Mouse (Mus musculus) stomach, embryonic 16.5 days (tissue): ENCODE measurements around the gene Col4a2. TPM values are rescaled to one million over a fixed set of nuclear protein-coding genes. Genes with fewer than 3 reads are reported as not detected.
A peak's percentile ranks its signal among the peaks of the same experiment; 100 is the strongest.

ENCODE experiments used
- ATAC-seq: fragments of 200-750 bp; cut with Nextera tagmentation; 2 replicates; pipeline ENCODE4 v1.8.0; 2017; ENCODE audit warnings: moderate number of reproducible peaks, moderate TSS enrichment; ENCODE audit not compliant: insufficient read depth, low FRiP score
- H3K27ac ChIP-seq: fragments of 300-500 bp; sonication (generic); 2 replicates; pipeline ENCODE4 v1.5.1; 2014; ENCODE audit warnings: low read length
- H3K27me3 ChIP-seq: fragments of 300-500 bp; sonication (generic); 2 replicates; pipeline ENCODE4 v1.6.1; 2014; ENCODE audit warnings: low read length, control low read depth, mixed read lengths; ENCODE audit not compliant: control insufficient read depth, insufficient read depth
- H3K36me3 ChIP-seq: fragments of 300-500 bp; sonication (generic); 2 replicates; pipeline ENCODE4 v1.6.1; 2014; ENCODE audit warnings: low read length; ENCODE audit not compliant: control insufficient read depth, insufficient read depth
- H3K4me1 ChIP-seq: fragments of 300-500 bp; sonication (generic); 2 replicates; pipeline ENCODE4 v1.6.1; 2014; ENCODE audit warnings: low read length, control low read depth, mixed read lengths; ENCODE audit not compliant: control insufficient read depth, insufficient read depth
- H3K4me2 ChIP-seq: fragments of 300-500 bp; sonication (generic); 2 replicates; pipeline ENCODE4 v1.6.1; 2014; ENCODE audit warnings: low read depth, low read length, mixed read lengths
- H3K4me3 ChIP-seq: fragments of 300-500 bp; sonication (generic); replicated peaks from 2 replicates; pipeline ENCODE4 v1.5.1; 2014; ENCODE audit warnings: mild to moderate bottlenecking, low read length
- H3K9ac ChIP-seq: fragments of 300-500 bp; sonication (generic); 2 replicates; pipeline ENCODE4 v1.6.1; 2014; ENCODE audit warnings: low read length
- H3K9me3 ChIP-seq: fragments of 300-500 bp; sonication (generic); replicated peaks from 2 replicates; pipeline ENCODE4 v1.6.1; 2016; ENCODE audit warnings: low read length, control low read depth; ENCODE audit not compliant: control insufficient read depth
- WGBS: fragments of 180-500 bp; shearing (Covaris S2); extraction: QIAGEN DNeasy Blood & Tissue Kit; methylation state at CpG from one replicate; pipeline ENCODE4 v1.1.7; 2014; 5-methylcytosine and 5-hydroxymethylcytosine counted together
- polyA plus RNA-seq: library from polyadenylated mRNA; unstranded; fragments of >200 nt; fragmentation: Nextera tagmentation; extraction: Ambion mirVana; gene quantifications from 2 replicates; pipeline ENCODE4 v1.2.1, GENCODE M21; 2015

The Col4a2 gene
- polyA plus RNA-seq, 1 experiment from 2014 or later, result 65.2 TPM

DNA sequence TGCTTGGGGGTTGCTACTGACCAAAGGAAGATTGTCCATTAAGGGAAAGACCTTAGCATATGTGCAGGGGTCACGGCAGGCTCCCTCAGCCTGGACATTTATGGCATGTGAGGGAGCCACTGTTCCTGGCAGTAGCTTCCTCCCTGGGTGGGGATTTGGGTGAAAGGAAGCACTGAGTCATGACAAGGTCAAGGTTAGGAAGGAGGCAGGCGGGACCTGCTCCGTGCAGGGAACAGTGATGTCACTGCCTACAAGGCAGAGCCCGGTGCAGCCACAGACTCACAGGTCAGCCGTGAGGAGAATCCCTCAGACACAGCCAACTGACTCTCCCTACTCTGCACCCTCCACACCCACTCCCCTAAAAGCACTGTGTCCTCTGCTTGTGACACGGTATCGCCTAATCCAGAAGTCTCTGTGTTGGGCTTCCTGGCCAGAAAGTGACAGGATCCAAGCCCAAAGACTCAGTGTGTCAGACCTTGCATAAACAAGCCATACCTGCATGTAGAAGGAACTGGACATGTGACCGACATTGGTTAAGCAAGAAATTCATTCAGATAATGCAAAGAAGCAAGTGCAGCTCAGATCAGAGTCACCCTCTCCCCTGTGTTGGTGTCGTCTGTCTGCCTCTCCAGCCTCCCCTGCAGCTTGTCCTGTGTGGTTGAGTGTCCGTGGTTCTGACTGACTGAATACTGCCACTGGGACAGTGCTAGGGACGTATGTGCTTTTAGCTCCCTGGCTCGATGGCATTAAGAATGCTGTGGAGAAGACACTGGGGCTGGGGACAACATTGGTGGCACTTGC is 27.9 kb downstream of the Col4a2 start:
- no peak overlapping the region for H3K27ac ChIP-seq
- WGBS, result 58% methylated on average over 12 of the region's 12 CpGs
- H3K9ac ChIP-seq, result no peak overlapping the region
- ATAC-seq, result peak; percentile 51; the same call in 1 of the 2 replicates
- H3K27me3 ChIP-seq, result no peaks in the 10 kb centered on the region
- no peak overlapping the region for H3K4me3 ChIP-seq
- no peaks in the 10 kb centered on the region for H3K36me3 ChIP-seq
- no peak overlapping the region for H3K4me2 ChIP-seq
- H3K9me3 ChIP-seq, result no peaks in the 10 kb centered on the region
- H3K4me1 ChIP-seq, result no peaks in the 10 kb centered on the region

DNA sequence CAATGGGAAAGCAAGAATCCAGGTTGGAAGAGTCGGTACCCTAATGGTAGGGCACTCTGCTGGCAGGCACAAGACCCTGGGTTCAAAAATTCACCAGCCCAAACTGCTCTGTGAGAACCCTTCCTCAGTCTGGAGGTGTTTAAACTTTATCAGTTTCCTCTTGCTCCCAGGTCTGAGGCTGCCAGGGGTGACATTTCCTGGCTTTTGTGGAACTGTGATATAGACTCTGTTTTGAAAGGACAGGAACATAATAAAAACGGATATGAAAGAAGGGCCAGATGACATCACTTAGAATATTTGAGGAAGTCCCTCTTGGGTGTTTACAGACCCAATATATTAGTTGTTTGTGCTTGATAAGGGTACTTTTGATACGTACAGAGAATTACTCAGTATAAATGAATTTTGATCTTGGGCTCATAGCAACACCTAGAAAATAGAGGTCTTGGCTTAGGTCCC is 28.5 kb downstream of the Col4a2 start:
- 62% methylated on average over 3 of the region's 3 CpGs for WGBS
- Histone ChIP-seq H3K4me1 (no peaks in the 10 kb centered on the region), H3K36me3 (no peaks in the 10 kb centered on the region), H3K9me3 (no peaks in the 10 kb centered on the region), H3K9ac (no peak overlapping the region), H3K4me3 (no peak overlapping the region), H3K4me2 (no peak overlapping the region), H3K27ac (no peak overlapping the region), H3K27me3 (no peaks in the 10 kb centered on the region)
- no peak for ATAC-seq

DNA sequence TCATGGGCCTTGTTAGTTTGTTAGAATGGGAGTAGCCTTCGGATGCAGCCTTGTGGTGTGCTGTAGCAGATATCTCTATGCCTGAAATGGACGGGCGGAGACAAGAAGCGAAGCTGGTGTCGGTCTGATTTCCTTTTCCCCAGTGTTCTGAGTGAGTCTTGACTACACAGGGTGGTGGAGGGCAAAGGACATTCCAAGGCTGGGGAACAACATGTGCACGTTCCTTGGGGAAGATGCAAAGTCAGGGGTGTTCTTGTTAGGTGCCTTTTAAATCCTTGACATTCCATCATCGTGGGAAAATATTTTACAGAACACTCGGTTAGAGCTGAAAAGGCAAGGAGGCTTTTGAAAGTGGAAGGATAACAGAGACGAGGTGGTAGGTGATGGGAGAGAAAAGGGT is 31.9 kb downstream of the Col4a2 start:
- H3K27me3 ChIP-seq, result no peaks in the 10 kb centered on the region
- no peak overlapping the region for H3K9ac ChIP-seq
- H3K4me1 ChIP-seq, result peaks cover 4% of the 10 kb centered on the region; the same call in 1 of the 2 replicates
- H3K9me3 ChIP-seq, result no peaks in the 10 kb centered on the region
- H3K4me2 ChIP-seq, result no peak overlapping the region
- no peak overlapping the region for H3K27ac ChIP-seq
- H3K36me3 ChIP-seq, result no peaks in the 10 kb centered on the region
- WGBS, result 80% methylated on average over 9 of the region's 9 CpGs
- no peak for ATAC-seq
- no peak overlapping the region for H3K4me3 ChIP-seq

DNA sequence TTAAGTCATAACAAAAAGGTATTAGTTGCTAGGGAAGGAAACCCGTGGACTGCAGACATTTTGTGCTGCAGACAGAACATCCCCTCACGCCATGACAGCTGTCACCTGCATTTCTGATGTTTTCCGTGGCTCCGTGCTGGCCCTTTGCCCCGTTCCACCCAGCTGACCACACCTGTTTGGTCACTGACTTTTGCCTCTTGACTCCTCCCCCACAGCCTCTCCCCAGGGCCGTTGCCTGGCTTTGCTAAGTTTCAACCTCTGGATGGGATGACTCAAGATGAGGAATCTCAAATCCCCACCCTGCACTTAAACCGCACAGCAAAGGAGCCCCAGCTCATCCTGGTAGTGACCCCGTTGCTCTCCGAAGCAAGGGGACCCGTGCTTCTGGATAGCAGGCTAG is 33.6 kb downstream of the Col4a2 start:
- Histone ChIP-seq H3K27ac (no peak overlapping the region), H3K9ac (no peak overlapping the region), H3K36me3 (no peaks in the 10 kb centered on the region), H3K4me2 (no peak overlapping the region), H3K4me3 (no peak overlapping the region), H3K9me3 (no peaks in the 10 kb centered on the region), H3K27me3 (no peaks in the 10 kb centered on the region), H3K4me1 (peaks cover 4% of the 10 kb centered on the region; the same call in 1 of the 2 replicates)
- WGBS, result 66% methylated on average over 10 of the region's 10 CpGs
- ATAC-seq, result no peak

DNA sequence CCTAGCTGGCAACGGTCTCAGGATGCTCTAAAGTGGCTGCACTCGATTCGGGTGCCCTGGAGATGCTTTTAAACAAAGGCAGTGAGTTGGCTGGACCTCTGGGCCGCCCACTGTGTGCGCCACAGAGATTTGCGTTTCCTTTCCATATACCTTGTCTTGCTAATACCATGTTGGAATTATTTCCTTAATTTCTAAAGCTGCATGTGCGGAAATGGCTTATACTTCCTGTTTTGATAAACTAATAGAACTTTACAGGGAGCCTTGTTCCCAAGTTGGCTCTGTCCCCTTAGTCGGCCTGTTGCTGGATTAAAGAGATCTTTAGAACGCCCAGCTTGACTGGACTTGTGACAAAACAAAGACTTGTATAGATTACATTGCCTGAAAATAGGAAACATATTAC is 35.1 kb downstream of the Col4a2 start:
- 0 out of 2 replicates have a peak, but pooled peaks have one; percentile 4 for ATAC-seq
- no peak overlapping the region for H3K4me2 ChIP-seq
- H3K36me3 ChIP-seq, result no peaks in the 10 kb centered on the region
- no peaks in the 10 kb centered on the region for H3K9me3 ChIP-seq
- H3K27me3 ChIP-seq, result no peaks in the 10 kb centered on the region
- peaks cover 9% of the 10 kb centered on the region; the same call in 1 of the 2 replicates for H3K4me1 ChIP-seq
- H3K9ac ChIP-seq, result no peak overlapping the region
- no peak overlapping the region for H3K4me3 ChIP-seq
- H3K27ac ChIP-seq, result 0 out of 2 replicates have a peak overlapping the region, but pooled peaks have one; percentile 20
- 72% methylated on average over 9 of the region's 9 CpGs for WGBS

DNA sequence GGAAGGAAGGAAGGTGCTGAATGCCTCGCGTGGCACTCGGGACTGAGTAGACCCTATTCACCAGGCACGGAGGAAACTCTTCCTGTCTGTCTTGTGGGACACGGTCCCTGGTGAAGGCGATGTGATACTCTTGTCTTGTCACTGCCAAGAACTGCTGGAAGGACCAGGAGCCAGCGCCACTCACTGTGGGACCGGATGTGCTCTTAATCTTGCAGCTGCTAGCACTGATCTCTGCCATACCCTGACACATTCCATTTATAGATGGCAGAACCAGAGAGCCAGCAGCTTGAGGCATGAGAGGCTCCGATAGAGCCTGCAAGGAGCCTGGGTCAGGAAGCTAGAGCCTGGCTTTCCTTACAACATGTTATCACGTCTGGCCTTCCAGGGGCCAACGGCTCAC is 36.0 kb downstream of the Col4a2 start:
- peaks cover 9% of the 10 kb centered on the region; the same call in 1 of the 2 replicates for H3K4me1 ChIP-seq
- no peak overlapping the region for H3K4me3 ChIP-seq
- no peaks in the 10 kb centered on the region for H3K27me3 ChIP-seq
- WGBS, result 76% methylated on average over 11 of the region's 11 CpGs
- H3K27ac ChIP-seq, result no peak overlapping the region
- H3K9ac ChIP-seq, result no peak overlapping the region
- H3K9me3 ChIP-seq, result no peaks in the 10 kb centered on the region
- H3K4me2 ChIP-seq, result no peak overlapping the region
- no peak for ATAC-seq
- no peaks in the 10 kb centered on the region for H3K36me3 ChIP-seq

DNA sequence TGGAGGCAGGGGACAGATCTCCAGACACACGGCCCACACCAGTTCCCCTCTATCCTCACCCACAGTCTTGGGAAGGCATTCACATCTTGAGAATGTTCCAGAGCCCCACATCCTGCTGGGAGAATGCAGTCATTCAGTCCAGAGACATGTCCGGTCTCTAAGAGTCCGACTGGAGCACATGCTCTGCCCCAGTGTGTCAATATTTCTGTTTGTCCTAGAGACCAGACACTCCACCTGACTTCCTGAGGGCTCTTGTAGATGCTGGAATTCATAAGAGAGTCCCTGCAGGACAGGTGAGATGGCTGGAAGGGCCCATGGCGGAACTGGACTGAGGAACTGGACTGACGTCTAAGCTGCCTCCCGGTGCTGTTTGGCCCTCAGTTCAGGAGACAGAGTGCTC is 38.8 kb downstream of the Col4a2 start:
- WGBS, result 80% methylated on average over 6 of the region's 6 CpGs
- Histone ChIP-seq H3K4me2 (no peak overlapping the region), H3K9ac (no peak overlapping the region), H3K4me1 (peaks cover 16% of the 10 kb centered on the region), H3K36me3 (no peaks in the 10 kb centered on the region), H3K27ac (no peak overlapping the region), H3K9me3 (no peaks in the 10 kb centered on the region), H3K4me3 (no peak overlapping the region), H3K27me3 (no peaks in the 10 kb centered on the region)
- ATAC-seq, result no peak

DNA sequence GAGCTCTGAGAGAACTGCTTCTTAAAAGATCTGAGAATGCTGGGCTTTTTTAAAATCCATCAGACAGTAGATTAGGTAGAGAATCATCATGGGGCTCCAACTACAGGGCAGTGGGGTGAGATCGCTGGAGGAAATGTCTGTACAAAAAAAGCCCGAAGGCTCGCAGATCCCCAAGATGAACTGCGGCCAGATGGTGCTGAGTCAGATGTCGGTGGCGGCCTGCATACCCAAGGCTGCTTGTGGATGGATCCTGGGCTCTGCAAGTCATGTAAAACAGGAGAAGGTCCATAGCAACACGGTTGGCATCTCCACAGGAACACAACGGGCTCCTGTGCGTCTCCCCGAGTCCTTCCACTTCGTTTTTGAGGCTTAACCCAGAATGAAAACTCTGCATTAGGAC is 39.9 kb downstream of the Col4a2 start:
- no peak for ATAC-seq
- H3K9me3 ChIP-seq, result no peaks in the 10 kb centered on the region
- no peak overlapping the region for H3K4me2 ChIP-seq
- H3K9ac ChIP-seq, result no peak overlapping the region
- WGBS, result 71% methylated on average over 11 of the region's 11 CpGs
- no peaks in the 10 kb centered on the region for H3K36me3 ChIP-seq
- H3K4me3 ChIP-seq, result no peak overlapping the region
- no peak overlapping the region for H3K27ac ChIP-seq
- no peaks in the 10 kb centered on the region for H3K27me3 ChIP-seq
- peaks cover 27% of the 10 kb centered on the region for H3K4me1 ChIP-seq

DNA sequence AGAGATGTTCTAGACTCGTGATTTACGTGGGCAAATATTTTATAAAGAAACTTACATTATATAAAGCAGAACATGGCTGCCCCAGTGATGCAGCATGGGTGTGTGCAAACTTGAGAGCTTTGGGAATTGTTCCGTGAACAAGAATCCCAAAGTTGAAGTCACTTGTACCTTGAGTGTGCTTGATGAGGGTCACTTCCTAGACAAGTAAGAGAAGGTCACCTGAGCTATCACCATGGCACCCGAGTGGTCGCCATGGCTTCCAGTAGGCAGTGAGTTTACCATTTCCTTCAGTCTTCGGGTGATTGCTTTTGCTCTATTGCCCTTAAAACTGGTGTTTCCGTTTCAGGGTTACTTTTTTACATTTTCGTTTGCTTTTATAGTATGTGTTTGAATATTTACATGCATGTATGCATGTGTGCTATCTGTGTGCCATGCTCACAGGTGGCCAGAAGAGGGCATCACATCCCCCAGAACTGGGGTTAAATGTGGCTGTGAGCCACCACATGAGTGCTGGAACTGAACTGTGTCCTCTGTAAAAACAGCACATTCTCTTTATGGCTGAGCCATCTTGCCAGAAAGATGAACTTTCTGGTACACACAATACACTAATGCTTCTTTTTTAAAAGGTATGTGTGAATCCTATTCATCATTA is 42.3 kb downstream of the Col4a2 start:
- Histone ChIP-seq H3K4me1 (peaks cover 31% of the 10 kb centered on the region), H3K9ac (no peak overlapping the region), H3K4me3 (no peak overlapping the region), H3K27me3 (no peaks in the 10 kb centered on the region), H3K4me2 (no peak overlapping the region), H3K36me3 (no peaks in the 10 kb centered on the region), H3K9me3 (no peaks in the 10 kb centered on the region), H3K27ac (no peak overlapping the region)
- WGBS, result 90% methylated on average over 8 of the region's 8 CpGs
- ATAC-seq, result no peak
